Mouse (Mus musculus) liver, embryonic 11.5 days (tissue): ENCODE measurements at regions not wholly inside any gene's neighbourhood (a gene's known extent, or its start where the extent isn't known, plus 50 kb on each side); places are given as distances from the start of the nearest gene placed in this dataset.

ENCODE experiments used
- ATAC-seq: fragments of 200-750 bp; cut with Nextera tagmentation; replicated peaks from 2 replicates; pipeline ENCODE4 v1.8.0; 2017; ENCODE audit warnings: moderate number of reproducible peaks, mild to moderate bottlenecking, moderate TSS enrichment, moderate library complexity; ENCODE audit not compliant: low FRiP score
- DNase-seq: peaks from one replicate; pipeline ENCODE4 v3.0.0-alpha.2; 2017; ENCODE audit warnings: low spot score
- H3K27ac ChIP-seq: fragments of 300-500 bp; sonication (generic); 2 replicates; pipeline ENCODE4 v1.5.1; 2014; ENCODE audit warnings: mild to moderate bottlenecking, low read depth, low read length, control low read depth
- H3K27me3 ChIP-seq: fragments of 300-500 bp; sonication (generic); replicated peaks from 2 replicates; pipeline ENCODE4 v1.6.1; 2014; ENCODE audit warnings: low read length, mixed read lengths; ENCODE audit not compliant: control insufficient read depth, insufficient read depth
- H3K36me3 ChIP-seq: fragments of 300-500 bp; sonication (generic); 2 replicates; pipeline ENCODE4 v1.6.1; 2014; ENCODE audit warnings: mild to moderate bottlenecking, low read length, moderate library complexity, mixed read lengths; ENCODE audit not compliant: control insufficient read depth, insufficient read depth
- H3K4me1 ChIP-seq: fragments of 300-500 bp; sonication (generic); replicated peaks from 2 replicates; pipeline ENCODE4 v1.6.1; 2014; ENCODE audit warnings: low read length, mixed read lengths; ENCODE audit not compliant: control insufficient read depth, insufficient read depth
- H3K4me2 ChIP-seq: fragments of 300-500 bp; sonication (generic); 2 replicates; pipeline ENCODE4 v1.6.1; 2014; ENCODE audit warnings: mild to moderate bottlenecking, control low read depth, moderate library complexity
- H3K4me3 ChIP-seq: fragments of 300-500 bp; sonication (generic); 2 replicates; pipeline ENCODE4 v1.5.1; 2014; ENCODE audit warnings: low read depth, low read length, control low read depth
- H3K9ac ChIP-seq: fragments of 300-500 bp; sonication (generic); 2 replicates; pipeline ENCODE4 v1.6.1; 2014; ENCODE audit warnings: low read depth, low read length, control low read depth
- H3K9me3 ChIP-seq: fragments of 300-500 bp; sonication (generic); 2 replicates; pipeline ENCODE4 v1.6.1; 2016; ENCODE audit warnings: low read length, inconsistent platforms, mixed read lengths; ENCODE audit not compliant: control insufficient read depth
- WGBS: fragments of 180-500 bp; shearing (Covaris S2); extraction: QIAGEN DNeasy Blood & Tissue Kit; methylation state at CpG from one replicate; pipeline ENCODE4 v1.1.7; 2014; 5-methylcytosine and 5-hydroxymethylcytosine counted together

- Histone ChIP-seq H3K9me3 (no peaks in the 10 kb centered on the region), H3K4me2 (no peak overlapping the region), H3K4me3 (no peak overlapping the region), H3K27me3 (no peaks in the 10 kb centered on the region), H3K9ac (no peak overlapping the region), H3K27ac (no peak overlapping the region), H3K36me3 (no peaks in the 10 kb centered on the region), H3K4me1 (no peaks in the 10 kb centered on the region)
- 67% methylated on average over 3 of the region's 3 CpGs for WGBS
- no peak for DNase-seq
- ATAC-seq, result no peak
Measured at GRCm38 (mm10) chr15:63238601-63239000, 606.4 kb downstream of the Gsdmc2 start.

GRCm38 (mm10) chr15:63218393-63219060, 626.5 kb downstream of the Gsdmc2 start:
- Histone ChIP-seq H3K4me3 (no peak overlapping the region), H3K9ac (no peak overlapping the region), H3K27ac (no peak overlapping the region), H3K9me3 (no peaks in the 10 kb centered on the region), H3K4me1 (no peaks in the 10 kb centered on the region), H3K4me2 (no peak overlapping the region), H3K27me3 (no peaks in the 10 kb centered on the region), H3K36me3 (no peaks in the 10 kb centered on the region)
- 71% methylated on average over 2 of the region's 2 CpGs for WGBS
- DNase-seq (no peak), ATAC-seq (no peak)

GRCm38 (mm10) chr15:63205150-63205549, 639.8 kb downstream of the Gsdmc2 start:
- H3K4me3 ChIP-seq, result no peak overlapping the region
- no peaks in the 10 kb centered on the region for H3K36me3 ChIP-seq
- H3K4me2 ChIP-seq, result no peak overlapping the region
- no peak overlapping the region for H3K27ac ChIP-seq
- H3K27me3 ChIP-seq, result no peaks in the 10 kb centered on the region
- ATAC-seq, result no peak
- H3K9ac ChIP-seq, result no peak overlapping the region
- no peaks in the 10 kb centered on the region for H3K4me1 ChIP-seq
- DNase-seq, result no peak
- 81% methylated on average over 1 of the region's 1 CpGs for WGBS
- H3K9me3 ChIP-seq, result no peaks in the 10 kb centered on the region

- ATAC-seq (no peak), DNase-seq (no peak)
- Histone ChIP-seq H3K27me3 (no peaks in the 10 kb centered on the region), H3K4me2 (no peak overlapping the region), H3K27ac (no peak overlapping the region), H3K4me1 (no peaks in the 10 kb centered on the region; the same call in 1 of the 2 replicates), H3K9ac (no peak overlapping the region), H3K4me3 (no peak overlapping the region), H3K9me3 (no peaks in the 10 kb centered on the region), H3K36me3 (no peaks in the 10 kb centered on the region)
- WGBS, result 87% methylated on average over 2 of the region's 2 CpGs
Measured at GRCm38 (mm10) chr15:63195031-63195430, 649.9 kb downstream of the Gsdmc2 start.

- Histone ChIP-seq H3K4me3 (no peak overlapping the region), H3K36me3 (no peaks in the 10 kb centered on the region), H3K27ac (no peak overlapping the region), H3K4me2 (no peak overlapping the region), H3K9ac (no peak overlapping the region), H3K4me1 (no peaks in the 10 kb centered on the region; the same call in 1 of the 2 replicates), H3K9me3 (no peaks in the 10 kb centered on the region), H3K27me3 (no peaks in the 10 kb centered on the region)
- no peak for ATAC-seq
- DNase-seq, result no peak
- WGBS, result no CpG with 5 or more reads among the region's 1 CpGs
Measured at GRCm38 (mm10) chr15:63194492-63194797, 650.5 kb downstream of the Gsdmc2 start.

GRCm38 (mm10) chr15:63193617-63194491, 651.1 kb downstream of the Gsdmc2 start:
- H3K4me2 ChIP-seq, result no peak overlapping the region
- no peaks in the 10 kb centered on the region; the same call in 1 of the 2 replicates for H3K4me1 ChIP-seq
- WGBS, result 78% methylated on average over 2 of the region's 2 CpGs
- H3K27ac ChIP-seq, result no peak overlapping the region
- H3K9me3 ChIP-seq, result no peaks in the 10 kb centered on the region
- no peak overlapping the region for H3K4me3 ChIP-seq
- ATAC-seq (no peak), DNase-seq (no peak)
- H3K36me3 ChIP-seq, result no peaks in the 10 kb centered on the region
- no peaks in the 10 kb centered on the region for H3K27me3 ChIP-seq
- no peak overlapping the region for H3K9ac ChIP-seq

- ATAC-seq (no peak), DNase-seq (no peak)
- Histone ChIP-seq H3K9me3 (no peaks in the 10 kb centered on the region), H3K4me3 (no peak overlapping the region), H3K4me2 (no peak overlapping the region), H3K36me3 (no peaks in the 10 kb centered on the region), H3K27ac (no peak overlapping the region), H3K27me3 (no peaks in the 10 kb centered on the region), H3K9ac (no peak overlapping the region), H3K4me1 (no peaks in the 10 kb centered on the region; the same call in 1 of the 2 replicates)
- WGBS, result 71% methylated on average over 2 of the region's 2 CpGs
Measured at GRCm38 (mm10) chr15:63191731-63192130, 653.2 kb downstream of the Gsdmc2 start.

- Histone ChIP-seq H3K27ac (no peak overlapping the region), H3K9me3 (no peaks in the 10 kb centered on the region), H3K4me1 (no peaks in the 10 kb centered on the region; the same call in 1 of the 2 replicates), H3K9ac (no peak overlapping the region), H3K36me3 (no peaks in the 10 kb centered on the region), H3K27me3 (no peaks in the 10 kb centered on the region), H3K4me2 (no peak overlapping the region), H3K4me3 (no peak overlapping the region)
- no peak for DNase-seq
- 64% methylated on average over 2 of the region's 2 CpGs for WGBS
- ATAC-seq, result no peak
Measured at GRCm38 (mm10) chr15:63190086-63190485, 654.9 kb downstream of the Gsdmc2 start.

- H3K27me3 ChIP-seq, result no peaks in the 10 kb centered on the region
- H3K36me3 ChIP-seq, result no peaks in the 10 kb centered on the region
- DNase-seq (no peak), ATAC-seq (no peak)
- H3K4me3 ChIP-seq, result no peak overlapping the region
- no peaks in the 10 kb centered on the region for H3K4me1 ChIP-seq
- no peaks in the 10 kb centered on the region for H3K9me3 ChIP-seq
- H3K9ac ChIP-seq, result no peak overlapping the region
- no peak overlapping the region for H3K4me2 ChIP-seq
- H3K27ac ChIP-seq, result no peak overlapping the region
Measured at GRCm38 (mm10) chr15:63171003-63171402, 674.0 kb downstream of the Gsdmc2 start.
